Mouse (Mus musculus) 416B (cell line): ENCODE results near the gene Tnip2.

ENCODE experiments used
- DNase-seq: peaks from one replicate; pipeline ENCODE4 v3.0.0; 2011; ENCODE audit warnings: low read depth

Tnip2 gene

DNA sequence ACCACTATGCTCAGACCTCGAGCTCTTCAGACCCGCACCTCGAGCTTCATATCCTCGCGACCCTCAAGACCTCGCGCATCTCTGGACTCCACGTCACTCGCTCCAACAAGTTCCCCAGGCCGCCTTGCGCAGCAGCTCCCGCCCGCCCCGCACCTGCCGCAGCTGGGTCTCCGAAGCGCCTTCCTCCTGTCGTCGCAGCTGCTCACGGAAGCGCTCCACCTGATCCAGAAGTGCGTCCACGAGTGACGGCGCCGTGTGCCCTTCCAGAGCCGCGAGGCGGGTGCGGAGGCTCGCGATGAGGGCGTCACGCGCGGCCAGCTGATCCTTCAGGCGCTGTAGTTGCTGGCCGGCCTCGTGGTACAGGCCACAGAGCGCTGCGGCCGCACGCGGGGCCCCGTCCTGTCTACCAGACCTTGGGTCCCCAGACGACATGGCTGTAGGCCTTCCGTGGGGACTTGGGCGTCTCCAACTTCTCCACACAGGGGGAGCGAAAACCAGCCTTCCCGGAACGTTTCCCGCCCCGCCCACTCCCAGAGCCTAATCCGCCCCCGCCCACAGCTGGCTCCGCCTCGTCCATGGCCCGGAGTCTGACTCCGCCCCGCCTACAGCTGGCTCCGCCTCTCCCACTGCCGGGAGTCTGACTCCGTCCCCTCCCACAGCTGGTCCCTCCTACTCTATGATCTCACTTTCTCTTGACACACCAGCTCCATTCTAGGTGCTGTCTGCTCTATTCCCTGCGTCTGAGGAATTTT is at the start of gene Tnip2:
Gene Tnip2 (minus strand): TSS at position 526 of the 752 bp plus-strand sequence.
- DNase-seq: peak; percentile 96

DNA sequence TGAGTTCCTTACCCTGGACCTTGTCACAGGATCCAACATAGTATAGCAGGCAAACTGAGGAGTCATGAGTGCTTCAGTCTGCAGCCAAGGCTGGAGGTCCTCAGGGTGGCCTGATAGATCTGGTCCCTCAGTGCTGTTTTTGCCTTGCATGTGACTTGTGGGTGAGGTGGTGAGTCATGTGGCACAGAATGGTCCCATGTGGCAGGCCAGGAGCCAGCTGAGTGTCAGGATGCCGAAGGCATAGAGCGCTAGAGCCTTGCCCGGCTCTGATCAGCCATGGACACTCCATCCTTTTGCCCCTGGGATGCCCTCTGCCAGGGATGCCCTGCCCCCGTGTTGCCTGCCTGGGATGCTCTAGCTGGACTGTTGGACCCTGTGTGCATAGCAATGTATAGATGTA is 38.0 kb upstream of the Tnip2 start:
- no peak for DNase-seq

DNA sequence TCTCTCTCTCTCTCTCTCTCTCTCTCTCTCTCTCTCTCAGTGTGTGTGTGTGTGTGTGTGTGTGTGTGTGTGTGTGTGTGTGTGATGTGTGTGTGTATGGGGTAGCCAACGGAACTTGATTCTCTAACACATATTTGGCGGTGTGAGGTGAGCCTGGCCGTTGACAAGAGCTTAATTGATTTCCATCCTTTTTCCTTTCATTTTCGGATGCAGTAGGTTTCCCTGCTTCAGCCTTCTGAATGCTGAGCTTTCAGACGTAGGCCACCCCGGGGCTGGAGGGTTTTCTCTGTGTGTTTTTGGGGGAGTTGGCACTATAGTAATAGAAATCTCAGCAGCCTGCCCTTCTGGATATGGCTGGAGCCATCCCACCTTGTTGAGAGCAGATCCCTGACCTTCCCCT is 36.5 kb upstream of the Tnip2 start:
- DNase-seq: no peak

DNA sequence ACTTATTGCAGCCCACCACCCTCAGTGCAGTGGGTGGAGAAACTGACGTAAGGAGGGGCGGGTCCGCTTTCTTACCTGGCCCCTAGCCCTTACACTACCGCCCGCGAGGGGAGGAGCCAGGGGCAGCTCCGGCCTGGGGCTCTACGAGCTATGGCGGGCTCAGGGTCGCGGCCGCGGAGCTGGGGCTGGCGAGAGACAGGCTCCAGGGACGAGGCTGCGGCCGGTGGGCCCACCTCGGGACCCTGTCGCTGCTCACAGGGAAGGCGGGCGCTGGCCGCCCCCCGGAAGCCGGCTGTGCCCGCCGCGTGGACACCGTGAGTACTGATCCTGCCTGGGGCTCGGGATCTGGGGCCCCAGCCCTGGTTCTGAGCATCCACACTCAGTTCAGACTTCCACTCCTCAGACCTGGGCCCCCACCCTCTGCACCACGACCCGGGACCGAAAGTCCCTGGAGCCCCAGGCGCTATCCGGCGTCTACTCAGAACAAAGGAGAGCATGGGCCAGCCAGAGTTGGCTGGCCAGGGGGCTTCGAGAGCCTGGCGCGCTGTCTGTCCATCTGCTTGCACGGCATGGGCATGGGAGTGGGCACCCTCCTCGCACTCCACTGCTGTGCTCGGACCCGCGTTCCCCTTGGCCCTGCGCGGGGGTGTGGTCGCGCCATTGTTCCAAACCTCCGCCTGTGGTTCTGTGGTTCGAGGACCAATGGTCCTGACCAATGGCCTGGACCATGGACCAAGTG is 35.9 kb upstream of the Tnip2 start:
- no peak for DNase-seq

DNA sequence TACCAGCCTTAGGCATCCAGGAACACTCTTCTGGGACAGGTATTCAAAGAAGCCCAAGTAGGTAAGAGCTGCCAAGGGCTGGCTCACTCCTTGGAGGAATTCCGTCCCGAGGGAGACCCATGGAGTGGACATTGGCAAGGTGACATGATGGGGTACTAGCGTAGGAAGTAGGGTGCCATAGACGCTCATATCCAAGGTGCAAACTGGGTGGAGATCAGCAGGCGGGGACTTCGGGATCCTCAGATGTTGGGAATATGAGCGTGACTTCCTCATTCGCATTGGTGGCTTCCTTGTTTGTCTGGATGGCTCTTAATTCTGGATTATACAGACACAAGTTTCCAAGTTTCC is 35.3 kb upstream of the Tnip2 start:
- DNase-seq: no peak

DNA sequence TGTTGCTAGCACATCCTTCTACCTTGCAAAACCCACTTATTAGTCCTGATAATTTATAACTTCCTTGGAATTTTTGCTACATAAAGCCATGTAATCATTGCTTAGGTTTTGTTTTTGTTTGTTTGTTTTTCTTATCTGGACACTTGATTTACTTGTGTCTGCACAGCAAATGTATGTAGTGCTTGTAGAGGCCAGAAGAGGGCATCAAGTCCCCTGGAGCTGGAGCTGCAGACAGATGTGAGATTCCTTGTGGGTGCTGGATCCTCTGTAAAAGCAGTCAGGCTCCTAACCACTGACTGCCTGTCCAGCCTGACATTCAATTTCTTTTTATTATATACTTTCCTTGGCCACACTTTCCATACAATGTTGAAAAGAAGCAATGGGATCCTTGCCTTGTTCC is 33.6 kb upstream of the Tnip2 start:
- peak; percentile 76 for DNase-seq

DNA sequence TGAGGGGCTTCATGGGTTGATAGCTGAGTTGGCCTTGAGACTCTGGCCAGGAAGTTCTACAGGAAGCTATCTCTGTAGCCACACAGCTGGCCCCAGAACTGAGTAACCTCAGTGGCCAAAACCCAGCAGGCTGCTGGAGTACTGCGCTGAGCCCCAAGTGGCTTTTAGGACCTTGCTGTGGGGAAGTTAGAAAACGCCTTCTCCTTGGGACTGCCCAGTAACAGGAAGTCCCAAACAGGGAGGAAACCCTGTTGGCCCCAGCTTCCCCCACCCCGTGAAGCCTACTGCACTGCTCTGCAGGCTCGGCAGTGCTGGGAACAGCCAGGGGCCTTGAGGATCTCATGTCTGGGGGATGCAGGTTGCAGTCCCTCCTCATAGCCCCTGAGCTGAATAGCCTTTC is 29.3 kb upstream of the Tnip2 start:
- DNase-seq: peak; percentile 94

DNA sequence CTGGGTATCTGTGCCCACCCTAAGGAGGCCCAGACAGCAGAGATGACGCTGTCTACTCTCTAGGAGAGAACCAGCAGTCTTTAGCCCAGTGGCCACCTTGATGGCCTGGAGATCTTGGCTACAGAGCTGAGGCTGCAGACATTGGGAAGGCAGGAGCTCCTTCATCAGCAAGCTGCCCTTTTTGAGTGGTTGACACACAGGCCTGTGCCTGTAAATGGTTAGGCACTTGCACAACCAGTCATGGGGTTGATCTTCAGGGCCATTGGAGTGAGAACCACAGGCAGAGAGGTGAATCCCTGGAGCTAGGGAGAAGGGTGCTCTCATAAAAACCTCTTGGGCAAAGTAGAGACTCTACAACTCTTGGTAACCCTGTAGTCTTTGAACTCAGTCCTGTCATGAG is 28.4 kb upstream of the Tnip2 start:
- DNase-seq: peak; percentile 29

DNA sequence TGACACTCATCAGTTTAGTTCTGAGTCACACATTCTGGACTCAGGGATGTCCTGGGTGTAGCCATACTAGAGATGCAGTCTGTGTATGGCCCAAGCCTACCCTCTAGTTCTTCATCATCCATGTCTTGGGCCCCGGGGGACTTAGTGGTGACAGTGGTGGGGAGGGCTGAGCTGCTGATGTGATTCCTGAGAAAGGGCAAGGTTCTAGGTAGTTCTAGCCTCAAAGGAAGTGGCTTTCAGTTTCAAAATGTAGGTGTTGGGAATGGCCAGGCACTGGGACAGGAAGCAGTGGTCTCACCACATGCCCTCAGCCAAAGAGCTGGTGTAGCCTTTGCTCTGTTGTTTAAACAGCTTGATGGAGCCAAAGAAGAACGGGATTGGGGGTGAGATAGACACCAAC is 25.3 kb upstream of the Tnip2 start:
- peak; percentile 53 for DNase-seq

DNA sequence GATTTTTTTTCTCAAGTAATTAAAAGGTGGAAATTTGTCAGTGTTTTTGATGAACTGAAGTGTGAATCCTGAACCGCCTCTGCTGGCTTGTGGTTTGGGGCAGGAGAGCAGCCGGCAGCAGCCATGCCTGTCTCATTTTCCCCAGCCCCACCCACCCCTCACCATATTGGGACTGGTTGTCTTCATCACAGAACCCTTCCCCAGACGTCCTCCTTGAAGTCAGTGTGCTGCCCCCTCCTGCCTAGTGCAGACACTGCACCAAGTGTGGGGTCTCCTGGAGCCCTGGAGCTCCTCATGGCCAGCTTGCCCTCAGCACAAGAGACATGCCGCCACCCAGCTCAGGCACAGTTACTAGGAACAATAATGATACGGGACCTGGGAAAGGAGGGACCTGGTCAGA is 24.7 kb upstream of the Tnip2 start:
- DNase-seq: peak; percentile 48

DNA sequence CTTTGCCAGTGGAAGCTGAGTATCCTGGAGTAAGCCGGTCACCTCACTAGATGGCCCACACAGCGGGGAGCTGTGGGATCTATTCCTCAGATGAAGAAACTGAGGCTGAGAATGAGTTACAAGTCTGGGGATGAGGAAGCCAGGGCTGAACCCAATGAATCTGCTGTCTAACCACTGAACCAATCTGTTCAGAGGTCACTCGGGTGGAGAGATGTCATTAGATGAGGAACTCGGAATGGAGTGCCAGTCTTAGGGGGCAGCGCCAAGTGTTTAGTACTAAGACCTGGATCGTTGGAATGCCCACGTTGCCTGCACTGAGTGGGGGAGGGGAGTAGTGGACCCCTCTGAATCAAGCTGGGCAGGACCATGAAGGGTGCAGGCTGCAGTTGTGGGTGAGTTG is 24.3 kb upstream of the Tnip2 start:
- no peak for DNase-seq

DNA sequence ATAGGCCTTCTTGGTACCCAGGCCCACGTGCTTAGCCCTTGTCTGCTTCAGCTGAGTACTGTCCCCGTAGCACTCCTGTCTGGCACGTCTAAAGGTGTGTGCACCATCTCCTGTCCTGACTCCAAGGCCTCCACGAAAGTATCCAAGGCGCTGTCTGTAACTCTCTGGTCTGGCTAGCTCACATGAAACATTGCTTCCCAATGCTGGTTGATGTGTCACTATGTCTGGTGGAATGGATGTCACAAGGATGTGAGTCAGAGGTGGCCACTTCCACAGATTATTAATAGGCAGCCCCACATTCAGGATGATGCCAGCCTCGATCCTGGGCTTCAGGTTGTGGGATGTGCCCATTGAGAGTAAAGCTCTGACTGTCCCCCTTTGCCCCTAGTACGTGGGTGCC is 22.0 kb upstream of the Tnip2 start:
- DNase-seq: peak; percentile 80

DNA sequence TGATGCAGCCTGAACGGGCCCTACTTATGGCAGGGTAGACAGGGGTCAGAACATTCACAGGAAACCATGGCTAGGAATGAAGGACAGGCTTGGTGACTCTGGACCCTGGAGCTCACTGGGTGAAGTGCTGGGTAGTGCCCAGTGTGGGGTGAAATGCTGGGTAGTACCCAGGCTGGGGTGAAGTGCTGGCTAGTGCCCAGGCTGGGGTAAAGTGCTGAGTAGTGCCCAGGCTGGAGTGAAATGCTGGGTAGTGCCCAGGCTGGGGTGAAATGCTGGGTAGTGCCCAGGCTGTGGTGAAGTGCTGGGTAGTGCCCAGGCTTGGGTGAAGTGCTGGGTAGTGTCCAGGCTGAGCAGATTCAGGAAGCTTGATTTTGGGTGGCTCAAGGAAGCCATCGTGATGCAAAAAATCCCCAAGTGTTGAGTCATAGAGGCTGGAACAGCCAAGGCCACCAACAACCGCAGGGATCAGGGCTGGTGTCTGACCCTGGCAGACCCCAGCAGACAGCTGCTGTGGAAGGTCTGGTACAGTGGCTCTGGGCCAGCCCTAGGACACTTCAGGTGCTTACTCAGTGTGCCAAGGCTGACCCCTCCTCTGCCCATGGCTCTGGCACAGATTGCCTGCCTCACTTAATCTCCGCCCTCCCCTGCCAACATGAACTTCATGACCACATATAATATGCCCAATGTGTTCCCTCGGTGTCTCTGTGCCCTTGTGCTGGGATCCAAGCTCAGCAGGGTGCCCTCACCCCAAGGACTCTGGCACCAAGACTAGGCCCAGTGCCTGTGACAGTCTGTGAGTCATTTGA is 21.2 kb upstream of the Tnip2 start:
- DNase-seq: peak; percentile 96

DNA sequence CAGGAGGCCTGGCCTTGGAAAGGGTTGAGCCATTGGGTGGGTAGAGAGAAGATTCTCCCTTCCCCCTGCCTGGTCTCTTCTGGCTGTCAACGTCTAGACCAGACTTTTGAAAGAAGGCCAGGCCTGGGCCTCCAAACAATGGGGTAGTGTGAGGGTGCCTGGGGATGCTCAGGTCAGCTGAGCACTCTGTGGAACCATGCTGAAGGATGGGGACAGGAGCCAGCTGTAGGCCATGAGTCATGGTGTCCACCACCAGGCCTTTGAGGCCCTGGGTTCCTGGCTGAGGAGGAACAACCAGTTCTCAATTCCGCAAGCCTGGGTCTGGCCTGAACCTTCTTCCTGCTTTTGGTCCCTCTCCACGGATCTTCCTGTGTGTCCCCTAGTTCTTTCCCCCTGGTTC is 20.0 kb upstream of the Tnip2 start:
- peak; percentile 60 for DNase-seq

DNA sequence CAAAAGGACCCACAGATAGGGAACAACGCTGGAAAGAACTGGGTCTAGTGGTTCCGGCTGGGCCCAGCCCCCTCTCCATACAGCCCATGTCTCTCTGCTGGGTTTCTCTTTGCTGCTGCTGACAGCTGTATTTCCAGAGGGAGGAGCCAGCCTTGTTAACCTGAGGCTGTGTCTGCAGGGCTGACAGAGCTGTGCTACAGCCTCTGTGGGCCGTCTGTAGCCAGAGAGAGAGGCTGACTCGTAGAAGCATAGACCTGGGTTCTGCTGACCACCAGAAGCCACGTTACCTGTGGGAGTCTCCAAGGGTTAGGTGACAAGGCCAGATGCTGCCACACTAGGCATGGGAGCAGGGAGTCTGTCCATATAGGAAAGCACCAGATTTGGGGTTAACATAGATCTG is 19.3 kb upstream of the Tnip2 start:
- no peak for DNase-seq

DNA sequence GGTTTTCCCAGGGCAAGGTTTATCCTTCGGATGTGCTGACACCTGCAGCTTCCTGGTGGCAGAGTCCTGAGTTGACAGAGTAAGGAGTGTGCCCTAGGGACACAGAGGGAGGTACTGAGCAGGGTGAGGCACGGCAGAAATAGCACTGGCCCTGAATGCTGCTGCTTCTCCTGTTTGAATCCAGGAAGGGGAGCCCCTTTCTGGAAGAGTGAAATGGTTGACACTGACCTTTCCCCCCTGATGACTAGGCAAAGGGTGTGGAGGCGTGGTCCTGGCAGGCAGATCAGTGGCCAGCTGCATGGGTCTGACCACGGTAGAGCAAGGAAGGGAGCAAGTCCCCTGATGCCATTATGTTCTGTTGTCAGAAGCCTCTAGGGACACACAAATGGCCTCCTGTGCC is 16.9 kb upstream of the Tnip2 start:
- DNase-seq: peak; percentile 44

DNA sequence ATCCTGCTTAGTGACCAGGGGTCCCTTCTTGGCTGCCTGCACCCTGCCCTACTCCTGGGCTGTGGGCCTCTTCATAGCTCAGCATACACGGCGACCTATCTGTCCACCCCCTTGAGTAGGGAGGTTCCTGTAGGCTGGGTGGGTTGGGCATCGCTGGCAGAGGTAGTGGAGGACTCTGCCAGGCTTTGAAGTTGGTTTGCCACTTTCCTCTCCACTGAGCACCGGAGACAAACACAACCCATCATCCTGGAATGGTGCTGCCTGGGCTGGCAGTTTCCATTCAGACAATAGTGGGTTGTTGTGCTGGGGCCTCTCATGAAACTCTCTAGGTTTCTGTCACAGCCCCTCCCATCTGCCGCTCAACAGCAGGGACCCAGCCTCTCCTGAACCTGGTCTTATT is 16.3 kb upstream of the Tnip2 start:
- no peak for DNase-seq

DNA sequence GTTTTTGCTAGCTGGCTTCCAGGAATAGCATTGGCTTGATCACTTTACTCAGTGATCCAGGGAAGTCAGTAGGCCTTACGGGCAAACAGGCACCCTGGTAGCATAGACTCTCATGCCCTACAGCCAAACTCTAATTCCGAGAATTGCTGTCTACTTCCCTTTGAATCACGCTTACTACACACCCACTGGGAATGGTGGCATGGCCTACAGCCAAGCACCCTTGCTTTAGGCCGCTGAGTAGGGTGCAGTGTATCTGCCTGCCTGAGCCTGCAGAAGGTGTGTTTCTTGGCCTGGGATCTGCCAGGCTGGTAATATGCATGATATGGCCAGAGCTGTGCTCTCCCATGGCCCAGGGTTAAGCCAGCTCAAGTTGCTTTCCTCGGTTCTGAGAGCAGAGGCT is 14.9 kb upstream of the Tnip2 start:
- no peak for DNase-seq

DNA sequence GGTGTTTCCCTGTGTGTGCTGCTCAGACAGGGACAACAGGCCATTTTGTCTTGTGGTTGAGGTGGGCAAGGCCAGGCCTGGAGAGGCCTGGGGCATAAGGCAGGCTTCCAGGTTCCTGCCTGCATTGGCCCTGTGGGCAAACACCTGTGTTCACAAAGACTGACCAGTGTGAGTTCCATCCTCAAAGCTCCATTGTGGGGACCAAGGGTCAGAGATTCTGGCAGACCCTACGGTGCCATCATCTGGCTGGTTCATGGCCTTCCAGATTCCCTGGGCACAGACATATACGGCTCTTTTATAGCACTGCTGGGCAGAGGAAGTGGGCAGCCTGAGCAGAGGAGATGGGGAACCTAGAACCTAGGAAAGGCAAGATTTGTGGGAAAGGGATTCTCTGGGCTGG is 13.6 kb upstream of the Tnip2 start:
- no peak for DNase-seq

DNA sequence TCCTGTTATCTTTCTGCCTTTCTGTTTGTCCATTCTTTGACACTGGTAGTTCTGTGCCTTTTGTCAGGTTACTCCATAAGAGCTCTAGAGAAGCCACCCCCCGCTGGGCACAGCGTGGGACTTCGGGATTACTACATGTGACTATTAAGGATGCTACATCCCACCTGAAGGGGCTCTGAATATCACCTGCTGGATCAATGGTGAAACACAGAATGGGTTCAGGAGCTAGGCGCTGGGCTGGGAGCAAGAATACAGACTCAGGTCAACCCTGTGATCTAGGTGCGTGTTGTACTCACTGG is 12.6 kb upstream of the Tnip2 start:
- no peak for DNase-seq

DNA sequence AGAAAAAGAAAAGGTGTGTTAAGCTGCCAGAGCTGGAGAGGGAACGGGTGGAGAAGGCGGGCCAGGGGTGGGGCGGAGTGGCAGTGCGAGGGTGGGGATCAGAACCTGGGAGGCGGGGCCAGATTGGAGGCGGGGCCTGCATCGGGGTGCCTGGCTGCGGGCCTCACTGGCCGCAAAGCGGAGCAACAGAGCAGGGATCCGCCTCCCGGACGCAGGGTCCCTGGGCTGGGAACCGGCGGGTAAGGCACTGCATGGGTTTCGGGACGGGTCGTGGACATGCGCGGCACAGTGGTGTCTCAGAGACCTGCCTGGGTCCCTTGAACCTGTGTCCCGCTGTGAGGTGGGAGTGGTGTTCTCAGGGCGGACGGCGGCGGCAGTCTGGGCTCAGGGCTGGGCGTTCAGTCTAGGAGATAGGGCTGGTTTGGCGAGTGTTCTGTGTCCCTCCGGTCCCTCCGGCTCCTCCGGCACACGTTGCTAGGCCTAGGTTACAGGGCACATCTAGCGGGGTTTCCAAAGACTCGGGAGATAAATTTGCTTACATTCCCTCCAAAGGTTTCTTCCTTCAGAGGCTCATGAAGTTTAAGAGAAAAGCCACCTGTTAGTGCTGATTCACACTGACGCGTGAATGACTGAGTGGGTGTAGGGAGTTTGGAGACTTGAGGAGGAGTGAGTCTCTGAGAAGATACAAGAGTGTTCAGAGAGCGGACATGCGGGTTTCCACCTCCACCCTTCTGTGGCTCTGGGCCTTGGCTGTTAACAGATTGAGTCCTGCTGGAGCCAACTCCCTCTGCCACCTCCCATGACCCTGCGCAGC is 12.1 kb upstream of the Tnip2 start, which contains the start of gene Sh3bp2:
Gene Sh3bp2 (plus strand): TSS at position 176 of the 814 bp plus-strand sequence.
- peak; percentile 90 for DNase-seq

DNA sequence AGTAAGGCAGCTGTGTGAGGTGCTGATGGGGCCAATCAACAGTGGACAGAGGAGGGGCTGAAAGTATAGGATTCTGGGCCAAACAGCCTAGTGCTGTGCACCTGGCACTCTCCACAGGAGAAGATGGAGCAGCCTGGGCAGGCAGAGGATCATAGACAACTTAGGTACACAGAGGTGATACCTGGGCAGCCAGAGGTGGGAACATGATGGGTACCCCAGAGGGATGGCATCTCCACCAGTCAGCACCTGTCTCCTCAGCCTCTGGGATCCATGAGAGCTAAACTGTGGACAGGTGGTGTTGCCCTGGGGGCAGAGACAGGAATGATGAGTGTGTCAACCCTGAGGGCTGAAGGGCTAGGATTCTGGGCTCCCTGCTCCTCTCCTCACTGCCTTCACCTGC is 10.7 kb upstream of the Tnip2 start:
- no peak for DNase-seq
